Mouse (Mus musculus) retina, postnatal 7 days (tissue): ENCODE measurements at regions not wholly inside any gene's neighbourhood (a gene's known extent, or its start where the extent isn't known, plus 50 kb on each side); places are given as distances from the start of the nearest gene placed in this dataset.
A peak's percentile ranks its signal among the peaks of the same experiment; 100 is the strongest.
"Not testable (repeated sequence)": the region's sequence is repeated elsewhere in the genome, so short reads cannot be mapped to it uniquely, and the experiment has no call there.

Experiments
- DNase-seq: peaks from one replicate; pipeline ENCODE4 v3.0.0-alpha.2; 2012; ENCODE audit warnings: low read depth, low spot score

DNA sequence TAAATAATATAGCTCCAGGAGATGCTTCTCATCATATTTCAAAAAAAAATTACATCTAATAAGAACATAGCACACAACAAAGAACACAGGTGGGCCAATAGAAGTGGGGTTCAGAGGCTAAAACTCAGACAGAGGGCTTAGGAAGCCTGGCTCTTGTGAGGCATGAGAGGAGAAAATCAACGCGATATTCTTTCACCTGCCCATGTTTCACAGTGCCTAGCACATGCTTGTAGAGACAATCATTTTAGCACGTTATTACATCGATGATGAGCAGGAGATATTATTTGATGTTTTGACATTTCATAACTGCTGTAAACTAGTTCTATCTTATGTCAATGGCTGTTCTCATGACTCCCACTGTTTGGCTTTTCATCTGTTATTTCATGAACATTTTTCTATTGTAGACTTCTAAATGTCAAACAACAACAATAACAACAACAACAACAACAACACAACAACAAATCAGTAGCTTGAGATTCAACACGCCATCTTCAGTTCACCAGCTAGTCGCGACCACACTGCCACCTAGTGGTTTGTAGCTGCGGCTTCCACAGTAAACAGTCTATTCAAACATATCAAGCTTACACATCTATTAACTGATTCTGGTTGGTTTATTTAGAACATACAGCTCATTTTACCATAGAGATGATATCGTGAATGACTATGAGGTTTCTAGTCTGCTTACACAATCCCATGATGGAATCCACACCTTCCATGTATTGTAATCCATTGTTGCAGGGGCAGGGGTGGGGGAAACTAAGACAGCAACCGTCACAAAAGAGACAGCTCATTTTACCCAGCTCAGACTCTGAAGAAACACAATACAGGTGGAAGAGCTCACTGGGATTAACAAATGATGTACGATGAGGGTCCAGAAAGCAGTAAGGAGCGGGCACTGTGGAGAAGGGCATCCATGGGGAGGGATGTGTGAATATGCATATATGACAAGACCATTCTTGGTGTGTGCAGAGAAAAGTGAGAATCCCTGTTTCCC is 60.5 kb upstream of the Tmem200a start:
- DNase-seq, result peak; percentile 20

DNA sequence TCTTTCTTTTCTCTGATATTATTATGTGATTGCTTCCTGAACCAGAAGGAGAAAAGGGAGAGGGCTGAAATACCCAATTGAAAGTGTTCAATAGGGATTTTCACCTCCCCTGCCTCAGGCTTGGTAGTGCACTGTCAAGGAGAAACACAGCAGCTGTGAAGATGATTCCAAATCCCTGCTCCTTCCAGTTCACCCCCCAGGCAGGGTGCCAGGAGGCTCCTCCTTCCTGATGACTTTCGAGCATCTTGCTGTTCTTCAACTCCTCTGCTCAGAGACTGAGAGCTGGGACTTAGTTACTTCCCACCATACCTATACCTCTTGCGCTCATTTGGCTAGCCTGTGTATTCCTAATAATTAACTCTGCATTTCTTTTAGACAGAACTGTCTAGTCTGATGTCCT is 73.7 kb upstream of the Tmem200a start:
- DNase-seq, result no peak

DNA sequence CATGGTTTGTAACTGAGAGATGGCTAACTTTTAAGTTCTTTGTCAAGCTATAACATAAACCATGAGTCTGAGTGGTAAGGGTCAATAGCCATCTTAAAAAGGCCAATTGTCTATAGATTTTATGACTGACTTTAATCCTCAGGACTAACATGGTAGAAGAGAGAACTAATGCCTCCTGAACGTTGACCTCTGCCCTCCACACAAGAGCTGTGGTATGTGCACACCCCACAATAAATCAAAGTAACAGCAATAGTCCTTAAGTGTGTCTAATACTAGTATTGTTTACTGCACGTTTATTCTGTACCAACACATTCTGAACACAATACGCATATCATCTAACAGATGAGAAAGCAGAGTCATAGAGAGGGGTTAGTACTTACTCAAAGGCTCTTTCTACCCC is 70.7 kb upstream of the Samd3 start:
- DNase-seq, result no peak

DNA sequence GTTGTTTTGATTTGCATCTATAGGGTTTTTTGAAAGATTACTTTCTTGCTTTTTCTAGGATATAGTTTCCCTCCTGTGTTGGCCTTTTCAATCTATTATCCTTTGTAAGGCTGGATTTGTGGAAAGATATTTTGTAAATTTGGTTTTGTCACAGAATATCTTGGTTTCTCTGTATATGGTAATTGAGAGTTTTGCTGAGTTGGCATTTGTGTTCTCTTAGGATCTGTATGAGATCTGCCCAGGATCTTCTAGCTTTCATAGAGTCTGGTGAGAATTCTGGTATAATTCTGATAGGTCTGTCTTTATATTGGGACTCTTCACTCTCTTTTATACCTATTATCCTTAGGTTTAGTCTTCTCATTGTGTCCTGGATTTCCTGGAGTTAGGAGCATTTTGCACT is 68.4 kb upstream of the Samd3 start:
- not testable (repeated sequence) for DNase-seq

DNA sequence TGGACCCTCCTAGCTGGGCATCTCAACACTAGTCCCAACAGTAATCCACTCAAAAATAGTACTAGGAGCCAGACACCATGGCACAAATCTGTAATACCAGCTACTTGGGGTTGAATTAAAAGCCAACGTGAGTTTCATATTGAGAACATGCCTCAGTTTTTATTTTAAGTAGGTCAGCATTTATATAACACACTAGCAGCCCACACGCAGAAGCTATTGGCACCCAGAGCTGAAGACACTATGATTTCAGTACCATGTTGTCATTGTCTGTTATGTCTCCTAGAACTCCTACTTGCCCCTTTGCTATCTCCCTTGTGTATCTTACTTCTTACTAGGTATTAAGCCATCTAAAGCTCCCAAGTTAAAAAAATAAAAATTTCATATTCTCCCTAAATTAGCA is 65.0 kb upstream of the Samd3 start:
- no peak for DNase-seq

DNA sequence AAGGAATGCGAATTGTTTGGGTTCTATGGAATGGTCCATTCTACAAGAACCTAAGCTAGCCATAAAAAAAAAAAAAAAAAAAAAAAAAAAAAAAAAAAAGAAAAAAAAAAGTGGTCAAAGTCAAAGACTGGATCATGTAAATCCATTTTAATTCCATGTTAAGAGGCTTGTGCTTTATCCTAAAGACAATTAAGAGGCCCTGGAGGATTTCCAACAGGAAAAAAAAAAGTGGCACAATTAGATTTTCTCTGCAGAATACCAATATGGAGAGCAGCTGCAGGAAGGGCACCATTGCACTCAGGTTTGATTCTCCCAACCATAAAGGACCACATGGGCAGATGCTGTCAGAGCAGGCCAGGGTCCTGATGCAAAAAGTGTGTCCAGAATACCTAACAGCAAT is 51.9 kb upstream of the Samd3 start:
- peak; percentile 52 for DNase-seq

DNA sequence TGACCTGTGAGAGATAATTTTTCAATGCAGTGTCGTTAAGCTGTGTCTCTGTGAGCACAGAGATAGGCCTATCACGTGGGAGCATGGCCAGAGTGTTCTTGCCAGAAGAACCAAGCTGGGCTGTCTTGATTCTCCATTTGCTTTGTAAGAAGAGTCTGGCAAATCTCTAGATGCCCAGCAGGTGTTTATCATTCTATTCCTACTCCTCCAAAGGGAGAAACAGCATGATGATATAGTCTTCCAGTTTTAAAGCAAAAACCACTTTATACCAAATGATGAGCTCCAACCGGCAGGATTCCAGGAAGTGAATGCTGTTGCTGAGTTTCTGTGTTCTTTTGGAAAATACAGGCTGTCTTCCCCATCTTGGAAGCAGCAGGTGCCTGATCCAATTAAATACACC is 51.2 kb upstream of the Samd3 start:
- DNase-seq, result no peak
